Mouse (Mus musculus): Measurements from ENCODE around the gene Zfp575. TPM values are rescaled to one million over a fixed set of nuclear protein-coding genes. Genes with fewer than 3 reads are reported as not detected.
A peak's percentile ranks its signal among the peaks of the same experiment; 100 is the strongest.

Gene Zfp575
- polyA plus RNA-seq, 1 experiment from 2014 or later, result 2.9 TPM

GRCm38 (mm10) chr7:24611709-24612108 is 24.3 kb upstream of the Zfp575 start:
- Histone ChIP-seq H3K9ac (no peak overlapping the region), H3K4me3 (ENCODE audit: low read depth, low read length) (peak overlapping the region; percentile 40), H3K36me3 (ENCODE audit: insufficient read depth) (peaks cover 3% of the 10 kb centered on the region; the same call in 1 of the 2 replicates), H3K4me1 (ENCODE audit: insufficient read depth) (no peaks in the 10 kb centered on the region; the same call in 1 of the 2 replicates), H3K4me2 (peak overlapping the region; percentile 84), H3K27me3 (ENCODE audit: insufficient read depth, low read length) (peaks cover 38% of the 10 kb centered on the region), H3K27ac (ENCODE audit: low read depth) (no peak overlapping the region), H3K9me3 (ENCODE audit: low read depth, low read length) (no peaks in the 10 kb centered on the region)
- TF ChIP-seq CTCF (IDR thresholded peaks at IDR 0.05; ENCODE audit: low read depth), result no peak
- ATAC-seq (ENCODE audit: insufficient read depth), result no peak
- no peak for DNase-seq
- WGBS, result 13% methylated on average over 7 of the region's 7 CpGs

GRCm38 (mm10) chr7:24610879-24611494 is 23.5 kb upstream of the Zfp575 start:
- H3K36me3 ChIP-seq (ENCODE audit: insufficient read depth), result peaks cover 3% of the 10 kb centered on the region; the same call in 1 of the 2 replicates
- ATAC-seq (ENCODE audit: insufficient read depth) (peak; percentile 69), DNase-seq (peak; percentile 95)
- peak overlapping the region; percentile 40 for H3K4me3 ChIP-seq (ENCODE audit: low read depth, low read length)
- H3K4me1 ChIP-seq (ENCODE audit: insufficient read depth), result no peaks in the 10 kb centered on the region; the same call in 1 of the 2 replicates
- H3K27ac ChIP-seq (ENCODE audit: low read depth), result no peak overlapping the region
- H3K9me3 ChIP-seq (ENCODE audit: low read depth, low read length), result no peaks in the 10 kb centered on the region
- peak overlapping the region; percentile 84 for H3K4me2 ChIP-seq
- WGBS, result under 1% methylated on average over 36 of the region's 36 CpGs
- H3K27me3 ChIP-seq (ENCODE audit: insufficient read depth, low read length), result peaks cover 38% of the 10 kb centered on the region
- no peak for TF ChIP-seq CTCF (IDR thresholded peaks at IDR 0.05; ENCODE audit: low read depth)
- H3K9ac ChIP-seq, result peak overlapping the region; percentile 38

- no peak within 1 kb of the TSS for H3K27ac ChIP-seq (ENCODE audit: low read depth)
- no peaks in the 10 kb centered on the region; the same call in 1 of the 2 replicates for H3K4me1 ChIP-seq (ENCODE audit: insufficient read depth)
- 3% methylated on average over 25 of the region's 27 CpGs for WGBS
- H3K36me3 ChIP-seq (ENCODE audit: insufficient read depth), result peaks cover 3% of the 10 kb centered on the region; the same call in 1 of the 2 replicates
- H3K9ac ChIP-seq, result peak within 1 kb of the TSS; percentile 38
- DNase-seq, result no peak
- peak within 1 kb of the TSS; percentile 40 for H3K4me3 ChIP-seq (ENCODE audit: low read depth, low read length)
- peak; percentile 44 for ATAC-seq (ENCODE audit: insufficient read depth)
- H3K9me3 ChIP-seq (ENCODE audit: low read depth, low read length), result no peaks in the 10 kb centered on the region
- peaks cover 38% of the 10 kb centered on the region for H3K27me3 ChIP-seq (ENCODE audit: insufficient read depth, low read length)
- H3K4me2 ChIP-seq, result peak within 1 kb of the TSS; percentile 84
- TF ChIP-seq CTCF (IDR thresholded peaks at IDR 0.05; ENCODE audit: low read depth), result no peak
Observed at GRCm38 (mm10) chr7:24610144-24610878, 22.9 kb upstream of the Zfp575 start, which contains the start of gene Phldb3. TSS of gene Phldb3 (plus strand) at chr7:24610763.

DNA sequence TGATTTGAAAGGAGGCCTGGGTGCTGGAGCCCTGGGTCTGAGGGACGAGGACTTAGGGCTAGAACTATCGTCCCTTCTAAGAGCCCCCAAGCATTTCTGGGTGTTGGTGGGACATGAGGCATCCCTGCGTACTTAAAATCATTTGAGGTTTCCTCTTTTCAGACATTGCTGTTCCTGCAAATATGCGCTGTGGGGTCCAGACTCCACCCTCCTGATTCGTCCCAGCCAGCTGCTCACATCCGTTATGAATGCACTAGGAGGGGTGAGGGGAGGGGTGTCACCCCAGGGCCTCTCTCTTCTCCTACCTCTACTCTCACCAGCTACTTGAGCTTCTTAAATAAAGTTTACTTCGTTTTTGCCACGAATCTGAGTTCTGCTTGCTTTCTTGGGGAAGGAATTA is 21.1 kb upstream of the Zfp575 start:
- 70% methylated on average over 8 of the region's 8 CpGs for WGBS
- DNase-seq (no peak), ATAC-seq (ENCODE audit: insufficient read depth) (no peak)
- no peak overlapping the region for H3K9ac ChIP-seq
- no peak overlapping the region for H3K4me2 ChIP-seq
- H3K27ac ChIP-seq (ENCODE audit: low read depth), result no peak overlapping the region
- no peaks in the 10 kb centered on the region; the same call in 1 of the 2 replicates for H3K4me1 ChIP-seq (ENCODE audit: insufficient read depth)
- no peak overlapping the region for H3K4me3 ChIP-seq (ENCODE audit: low read depth, low read length)
- TF ChIP-seq CTCF (IDR thresholded peaks at IDR 0.05; ENCODE audit: low read depth), result no peak
- H3K27me3 ChIP-seq (ENCODE audit: insufficient read depth, low read length), result peaks cover 38% of the 10 kb centered on the region
- peaks cover 3% of the 10 kb centered on the region; the same call in 1 of the 2 replicates for H3K36me3 ChIP-seq (ENCODE audit: insufficient read depth)
- no peaks in the 10 kb centered on the region for H3K9me3 ChIP-seq (ENCODE audit: low read depth, low read length)

DNA sequence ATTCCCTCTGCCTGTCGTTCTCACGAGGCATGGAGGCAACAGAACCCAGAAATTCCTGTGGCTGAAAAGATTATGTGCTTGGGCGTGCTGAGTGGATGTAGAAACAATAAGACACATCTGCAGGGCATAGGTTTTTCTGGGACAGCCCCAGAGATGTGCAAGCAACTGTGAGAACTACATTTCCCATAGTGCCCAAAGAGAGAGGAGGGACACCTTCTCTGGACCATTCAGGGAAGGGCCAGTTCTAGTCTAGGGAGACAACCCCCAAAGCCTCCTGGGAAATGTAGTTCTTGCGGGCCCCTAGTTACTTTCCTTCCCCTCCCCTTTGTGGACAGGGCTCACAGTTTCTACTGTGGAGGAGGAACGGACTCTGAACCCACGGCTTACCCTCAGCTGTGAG is 20.6 kb upstream of the Zfp575 start:
- ATAC-seq (ENCODE audit: insufficient read depth), result peak; percentile 68
- peak; percentile 67 for DNase-seq

GRCm38 (mm10) chr7:24606046-24606445 is 18.6 kb upstream of the Zfp575 start:
- ATAC-seq (ENCODE audit: insufficient read depth) (no peak), DNase-seq (no peak)
- Histone ChIP-seq H3K4me3 (ENCODE audit: low read depth, low read length) (no peak overlapping the region), H3K4me2 (no peak overlapping the region), H3K4me1 (ENCODE audit: insufficient read depth) (no peaks in the 10 kb centered on the region; the same call in 1 of the 2 replicates), H3K27me3 (ENCODE audit: insufficient read depth, low read length) (peaks cover 13% of the 10 kb centered on the region), H3K9me3 (ENCODE audit: low read depth, low read length) (no peaks in the 10 kb centered on the region), H3K36me3 (ENCODE audit: insufficient read depth) (peaks cover 3% of the 10 kb centered on the region; the same call in 1 of the 2 replicates), H3K9ac (no peak overlapping the region), H3K27ac (ENCODE audit: low read depth) (no peak overlapping the region)
- 83% methylated on average over 7 of the region's 7 CpGs for WGBS
- no peak for TF ChIP-seq CTCF (IDR thresholded peaks at IDR 0.05; ENCODE audit: low read depth)

More for the DNA sequence above, 20.6 kb upstream of the Zfp575 start:
- Histone ChIP-seq H3K4me3 (ENCODE audit: low read depth, low read length) (no peak overlapping the region), H3K36me3 (ENCODE audit: insufficient read depth) (peaks cover 3% of the 10 kb centered on the region; the same call in 1 of the 2 replicates), H3K9me3 (ENCODE audit: low read depth, low read length) (no peaks in the 10 kb centered on the region), H3K4me2 (no peak overlapping the region), H3K9ac (no peak overlapping the region), H3K27me3 (ENCODE audit: insufficient read depth, low read length) (peaks cover 32% of the 10 kb centered on the region), H3K4me1 (ENCODE audit: insufficient read depth) (no peaks in the 10 kb centered on the region; the same call in 1 of the 2 replicates), H3K27ac (ENCODE audit: low read depth) (no peak overlapping the region)
- no peak for TF ChIP-seq CTCF (IDR thresholded peaks at IDR 0.05; ENCODE audit: low read depth)
- 46% methylated on average over 6 of the region's 6 CpGs for WGBS

GRCm38 (mm10) chr7:24605561-24605960 is 18.1 kb upstream of the Zfp575 start:
- Histone ChIP-seq H3K4me3 (ENCODE audit: low read depth, low read length) (no peak overlapping the region), H3K4me1 (ENCODE audit: insufficient read depth) (no peaks in the 10 kb centered on the region; the same call in 1 of the 2 replicates), H3K36me3 (ENCODE audit: insufficient read depth) (peaks cover 3% of the 10 kb centered on the region; the same call in 1 of the 2 replicates), H3K27ac (ENCODE audit: low read depth) (no peak overlapping the region), H3K4me2 (no peak overlapping the region), H3K27me3 (ENCODE audit: insufficient read depth, low read length) (peaks cover 8% of the 10 kb centered on the region), H3K9me3 (ENCODE audit: low read depth, low read length) (no peaks in the 10 kb centered on the region), H3K9ac (no peak overlapping the region)
- DNase-seq (no peak), ATAC-seq (ENCODE audit: insufficient read depth) (no peak)
- WGBS, result 79% methylated on average over 7 of the region's 7 CpGs
- TF ChIP-seq CTCF (IDR thresholded peaks at IDR 0.05; ENCODE audit: low read depth), result no peak

All from lung, embryonic 14.5 days (tissue).